Mouse (Mus musculus): ENCODE measurements around the gene Gm17581.

DNA sequence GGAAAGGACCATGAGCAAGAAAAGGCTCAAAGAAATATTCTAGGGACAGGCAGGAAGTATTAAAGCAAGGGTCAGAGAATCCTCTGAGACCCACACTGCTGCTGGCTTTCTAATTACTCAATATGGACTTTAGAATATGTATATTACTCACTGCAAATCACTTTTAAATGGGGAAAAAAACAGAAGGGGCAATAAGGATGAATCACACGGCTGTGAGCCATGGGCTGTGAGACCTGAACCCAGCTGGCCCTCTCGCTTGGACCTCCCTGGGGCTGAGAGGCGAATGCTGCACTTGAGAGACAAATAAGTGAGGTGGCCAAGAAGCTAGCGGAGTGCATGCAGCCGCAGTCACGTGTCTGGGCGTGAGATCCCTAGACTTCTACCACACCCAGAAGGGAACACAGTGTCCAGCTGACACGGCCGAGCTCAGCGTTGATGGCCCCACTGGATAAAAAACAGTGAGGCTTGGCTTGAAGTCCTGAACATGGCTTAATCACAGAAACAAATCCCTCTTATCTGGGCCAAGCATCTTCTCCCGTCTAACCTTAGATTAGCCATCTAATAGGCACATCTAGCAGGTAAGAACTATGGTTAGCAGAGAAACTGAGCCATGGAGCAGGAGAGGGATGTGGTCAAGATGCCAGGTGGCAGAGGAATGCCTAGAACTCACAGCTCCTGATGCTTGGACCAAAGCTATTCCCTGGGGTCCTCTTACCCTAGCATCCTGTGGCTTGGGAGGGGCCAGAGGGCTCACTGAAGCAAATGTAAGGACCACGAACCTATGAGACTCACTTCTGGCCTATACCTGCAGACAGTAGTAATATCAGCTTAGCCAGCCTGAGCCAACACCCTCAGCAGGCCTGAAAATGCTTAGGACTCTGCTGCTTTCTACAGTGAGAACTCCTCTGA lies 18.3 kb downstream of the Gm17581 start:
- TF ChIP-seq TCF12 (IDR thresholded peaks at IDR 0.05; ENCODE audit: insufficient read depth, poor library complexity, severe bottlenecking) (no peak), MYOD1 (IDR thresholded peaks at IDR 0.05; ENCODE audit: control insufficient read depth in 1 of 3, insufficient read length in 2 of 3, low read depth in 2 of 3) (no peak), POLR2A (IDR thresholded peaks at IDR 0.05; ENCODE audit: insufficient read length, low read depth) (no peak), MAX (IDR thresholded peaks at IDR 0.05; ENCODE audit: low read depth) (no peak), POLR2AphosphoS2 (IDR thresholded peaks at IDR 0.05; ENCODE audit: insufficient read length, low read depth) (no peak), REST (IDR thresholded peaks at IDR 0.05; ENCODE audit: insufficient read depth, insufficient read length) (no peak), MYOG (IDR thresholded peaks at IDR 0.05; ENCODE audit: control insufficient read depth in 1 of 3, insufficient read depth in 1 of 3, insufficient read length in 2 of 3, low read depth in 2 of 3) (no peak), USF1 (IDR thresholded peaks at IDR 0.05; ENCODE audit: low read depth) (no peak), CEBPB (IDR thresholded peaks at IDR 0.05; ENCODE audit: insufficient read depth, poor library complexity, severe bottlenecking) (no peak)
